Mouse (Mus musculus) ES-Bruce4 (cell line): ENCODE measurements around the gene Slc9a1.

Experiments
- CTCF ChIP-seq: IDR thresholded peaks from one replicate; pipeline ENCODE4 v1.8.1; 2011; ENCODE audit warnings: low read depth, low read length
- EP300 ChIP-seq: IDR thresholded peaks from 2 replicates; pipeline ENCODE4 v1.6.1; 2011; ENCODE audit warnings: low read depth, low read length; ENCODE audit not compliant: insufficient read depth

- TF ChIP-seq EP300 = no peak
- no peak for TF ChIP-seq CTCF
These were observed 27.8 kb downstream of the Slc9a1 start for GRCm38 (mm10) chr4:133397299-133397698.
